Mouse (Mus musculus) heart, embryonic 13.5 days (tissue): ENCODE results near the gene Gtdc1. TPM values are rescaled to one million over a fixed set of nuclear protein-coding genes. Genes with fewer than 3 reads are reported as not detected.

Experiments used
- ATAC-seq: fragments of 200-750 bp; cut with Nextera tagmentation; 2 replicates; pipeline ENCODE4 v1.8.0; 2017; ENCODE audit warnings: moderate TSS enrichment; ENCODE audit not compliant: insufficient number of reproducible peaks, low FRiP score, low TSS enrichment; ENCODE audit errors: extremely low read depth
- H3K27ac ChIP-seq: fragments of 300-500 bp; sonication (generic); replicated peaks from 2 replicates; pipeline ENCODE4 v1.5.1; 2015; ENCODE audit warnings: moderate library complexity, mild to moderate bottlenecking, inconsistent platforms
- H3K27me3 ChIP-seq: fragments of 300-500 bp; sonication (generic); replicated peaks from 2 replicates; pipeline ENCODE4 v1.6.1; 2015; ENCODE audit warnings: mild to moderate bottlenecking, inconsistent platforms
- H3K36me3 ChIP-seq: fragments of 300-500 bp; sonication (generic); 2 replicates; pipeline ENCODE4 v1.6.1; 2015; ENCODE audit warnings: mild to moderate bottlenecking, inconsistent platforms
- H3K4me1 ChIP-seq: fragments of 300-500 bp; sonication (generic); 2 replicates; pipeline ENCODE4 v1.6.1; 2015; ENCODE audit warnings: inconsistent platforms
- H3K4me2 ChIP-seq: fragments of 300-500 bp; sonication (generic); 2 replicates; pipeline ENCODE4 v1.6.1; 2015; ENCODE audit warnings: inconsistent platforms, mild to moderate bottlenecking, moderate library complexity
- H3K4me3 ChIP-seq: fragments of 300-500 bp; sonication (generic); 2 replicates; pipeline ENCODE4 v1.5.1; 2015; ENCODE audit warnings: moderate library complexity, mild to moderate bottlenecking, inconsistent platforms
- H3K9ac ChIP-seq: fragments of 300-500 bp; sonication (generic); 2 replicates; pipeline ENCODE4 v1.6.1; 2015; ENCODE audit warnings: inconsistent platforms, mild to moderate bottlenecking, moderate library complexity
- H3K9me3 ChIP-seq: fragments of 300-500 bp; sonication (generic); 2 replicates; pipeline ENCODE4 v1.6.1; 2016; ENCODE audit warnings: inconsistent platforms
- WGBS: fragments of 180-500 bp; shearing (Covaris S2); methylation state at CpG from one replicate; pipeline ENCODE4 v1.1.7; 2015; ENCODE audit warnings: mixed read lengths; 5-methylcytosine and 5-hydroxymethylcytosine counted together
- polyA plus RNA-seq: library from polyadenylated mRNA; unstranded; fragments of >200 nt; fragmentation: Nextera tagmentation; extraction: Ambion mirVana; gene quantifications from 2 replicates; pipeline ENCODE4 v1.2.1, GENCODE M21; 2015

Gtdc1 gene
- polyA plus RNA-seq, 1 experiment from 2014 or later, result 11.7 TPM

DNA sequence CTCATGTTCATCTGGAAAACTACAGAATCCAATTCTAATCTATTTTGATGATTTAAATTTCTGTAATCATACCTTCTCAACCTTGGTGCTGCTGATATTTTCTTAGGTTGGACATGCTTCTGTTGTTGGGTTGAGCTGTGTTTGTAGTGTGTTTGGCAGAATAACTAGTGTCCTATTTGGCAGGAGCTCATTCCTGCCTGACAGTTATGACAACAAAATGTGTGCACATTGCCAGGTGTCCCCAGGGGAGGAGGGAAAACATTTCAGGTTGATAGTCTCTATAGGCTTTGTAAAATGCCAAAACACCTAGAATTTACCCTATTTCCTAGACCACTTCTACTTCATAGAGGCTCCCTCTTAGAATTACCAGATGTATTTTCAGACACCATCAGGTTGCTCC is 343.4 kb downstream of the Gtdc1 start:
- Histone ChIP-seq H3K36me3 (0 out of 2 replicates have a peak, but pooled peaks cover 12% of the 10 kb centered on the region), H3K27me3 (no peaks in the 10 kb centered on the region), H3K4me3 (no peak overlapping the region), H3K9me3 (0 out of 2 replicates have a peak, but pooled peaks cover 6% of the 10 kb centered on the region), H3K4me2 (no peak overlapping the region), H3K9ac (no peak overlapping the region), H3K27ac (no peak overlapping the region), H3K4me1 (no peaks in the 10 kb centered on the region)
- no peak for ATAC-seq

DNA sequence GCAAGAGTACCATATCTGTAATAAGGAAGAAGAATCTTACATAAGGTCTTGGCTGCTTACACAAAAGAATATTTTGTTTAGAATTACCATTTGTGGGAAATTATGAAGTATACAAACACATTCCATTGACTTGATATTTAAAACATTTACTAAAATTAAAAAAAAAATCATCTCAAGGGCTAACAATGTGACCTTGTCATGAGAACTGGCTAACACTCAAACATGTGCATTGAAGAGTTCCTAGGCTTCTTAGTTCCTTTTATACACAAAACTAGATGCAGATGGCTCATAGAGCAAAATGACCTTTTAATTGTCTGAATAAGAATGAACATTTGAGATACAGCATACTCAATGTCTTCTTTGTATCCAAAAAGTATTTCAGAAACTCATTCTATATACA is 344.0 kb downstream of the Gtdc1 start:
- H3K4me2 ChIP-seq, result no peak overlapping the region
- 0 out of 2 replicates have a peak, but pooled peaks cover 6% of the 10 kb centered on the region for H3K9me3 ChIP-seq
- H3K9ac ChIP-seq, result no peak overlapping the region
- no peak for ATAC-seq
- H3K4me1 ChIP-seq, result no peaks in the 10 kb centered on the region
- H3K4me3 ChIP-seq, result no peak overlapping the region
- H3K27me3 ChIP-seq, result no peaks in the 10 kb centered on the region
- H3K27ac ChIP-seq, result no peak overlapping the region
- H3K36me3 ChIP-seq, result 0 out of 2 replicates have a peak, but pooled peaks cover 12% of the 10 kb centered on the region

DNA sequence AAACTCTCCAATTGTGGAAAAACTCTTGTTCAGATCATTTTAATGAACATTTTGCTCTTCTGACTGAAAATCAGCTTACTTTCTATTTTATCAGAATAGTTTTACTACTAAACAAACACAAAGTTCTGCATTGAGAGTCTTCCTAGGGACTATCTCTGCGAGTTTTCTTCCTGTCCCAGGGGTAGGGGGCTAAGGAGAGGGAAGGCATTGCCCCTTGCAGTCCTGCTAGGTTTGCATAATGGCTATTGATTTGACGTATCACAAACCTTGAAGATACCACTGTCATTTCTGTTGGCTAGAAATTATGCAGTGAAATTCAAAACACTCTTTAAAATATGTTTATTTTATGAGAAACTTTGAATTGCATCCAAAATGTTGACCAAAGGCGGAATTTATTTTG is 355.6 kb downstream of the Gtdc1 start:
- Histone ChIP-seq H3K27ac (no peak overlapping the region), H3K9me3 (no peaks in the 10 kb centered on the region), H3K4me2 (no peak overlapping the region), H3K4me1 (0 out of 2 replicates have a peak, but pooled peaks cover 3% of the 10 kb centered on the region), H3K9ac (no peak overlapping the region), H3K27me3 (no peaks in the 10 kb centered on the region), H3K4me3 (no peak overlapping the region), H3K36me3 (no peaks in the 10 kb centered on the region)
- ATAC-seq, result no peak
- WGBS, result 63% methylated on average over 3 of the region's 3 CpGs

DNA sequence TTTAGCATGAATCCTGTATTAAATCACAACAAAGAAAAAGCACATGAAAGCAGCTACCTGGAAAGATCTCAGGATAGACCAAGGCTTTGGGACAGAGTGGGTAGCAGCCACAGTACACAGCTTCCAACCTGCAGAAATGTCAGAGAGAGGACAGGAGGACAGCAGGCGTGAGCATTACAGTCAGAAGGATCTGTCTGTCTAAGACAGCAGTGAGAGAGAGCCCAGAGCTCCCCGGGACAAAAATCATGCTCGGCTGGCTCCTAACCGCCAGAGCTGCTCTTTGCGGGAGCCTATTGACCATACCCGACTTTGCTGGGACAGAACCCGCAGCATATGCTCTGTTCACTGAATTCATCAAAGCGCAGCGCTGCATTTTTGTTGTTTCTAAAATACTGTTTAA is 356.3 kb downstream of the Gtdc1 start:
- Histone ChIP-seq H3K27ac (no peak overlapping the region), H3K9me3 (no peaks in the 10 kb centered on the region), H3K4me2 (no peak overlapping the region), H3K4me1 (0 out of 2 replicates have a peak, but pooled peaks cover 3% of the 10 kb centered on the region), H3K27me3 (no peaks in the 10 kb centered on the region), H3K9ac (no peak overlapping the region), H3K4me3 (no peak overlapping the region), H3K36me3 (no peaks in the 10 kb centered on the region)
- no peak for ATAC-seq
- 61% methylated on average over 9 of the region's 9 CpGs for WGBS

DNA sequence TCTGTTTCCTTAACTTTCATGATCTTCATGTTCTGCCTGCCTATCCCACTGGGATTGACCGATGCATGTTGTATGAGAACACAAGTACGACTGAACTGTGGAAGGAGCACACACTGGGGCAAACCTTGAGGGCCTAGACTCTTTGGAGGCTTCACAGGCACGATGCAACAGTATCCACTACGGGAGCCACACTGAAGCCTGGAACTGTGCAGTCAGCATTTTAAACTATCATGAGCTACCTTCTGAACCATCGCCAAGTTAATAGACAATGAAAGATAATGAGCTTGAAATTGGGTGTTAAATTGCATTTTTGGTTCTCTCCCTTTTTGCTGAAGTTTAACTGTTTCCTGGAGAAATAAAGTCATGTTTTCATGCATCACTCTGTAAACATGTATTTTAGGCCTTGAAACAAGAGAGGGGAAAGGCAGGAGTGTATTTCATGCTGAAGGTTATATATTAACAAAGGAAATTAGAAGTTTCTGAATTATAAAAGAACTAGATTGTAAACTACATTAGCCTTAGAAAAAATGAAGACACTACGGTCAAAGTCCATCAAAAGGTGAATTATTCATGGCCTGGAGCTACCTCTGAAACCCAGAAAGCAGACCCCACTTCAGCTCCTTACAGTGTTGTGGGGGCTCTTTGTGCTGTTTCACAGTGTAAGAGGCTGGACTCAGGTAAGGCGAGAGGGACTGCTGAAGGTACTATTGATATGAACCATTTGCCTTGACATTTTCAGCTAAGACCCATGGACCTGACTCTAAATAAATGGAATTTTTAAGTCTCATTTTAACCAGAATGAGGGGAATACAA is 358.1 kb downstream of the Gtdc1 start:
- Histone ChIP-seq H3K4me3 (no peak overlapping the region), H3K27ac (no peak overlapping the region), H3K9ac (no peak overlapping the region), H3K27me3 (no peaks in the 10 kb centered on the region), H3K36me3 (0 out of 2 replicates have a peak, but pooled peaks cover 3% of the 10 kb centered on the region), H3K9me3 (no peaks in the 10 kb centered on the region), H3K4me2 (no peak overlapping the region), H3K4me1 (0 out of 2 replicates have a peak, but pooled peaks cover 3% of the 10 kb centered on the region)
- no peak for ATAC-seq
- WGBS, result 72% methylated on average over 7 of the region's 7 CpGs

DNA sequence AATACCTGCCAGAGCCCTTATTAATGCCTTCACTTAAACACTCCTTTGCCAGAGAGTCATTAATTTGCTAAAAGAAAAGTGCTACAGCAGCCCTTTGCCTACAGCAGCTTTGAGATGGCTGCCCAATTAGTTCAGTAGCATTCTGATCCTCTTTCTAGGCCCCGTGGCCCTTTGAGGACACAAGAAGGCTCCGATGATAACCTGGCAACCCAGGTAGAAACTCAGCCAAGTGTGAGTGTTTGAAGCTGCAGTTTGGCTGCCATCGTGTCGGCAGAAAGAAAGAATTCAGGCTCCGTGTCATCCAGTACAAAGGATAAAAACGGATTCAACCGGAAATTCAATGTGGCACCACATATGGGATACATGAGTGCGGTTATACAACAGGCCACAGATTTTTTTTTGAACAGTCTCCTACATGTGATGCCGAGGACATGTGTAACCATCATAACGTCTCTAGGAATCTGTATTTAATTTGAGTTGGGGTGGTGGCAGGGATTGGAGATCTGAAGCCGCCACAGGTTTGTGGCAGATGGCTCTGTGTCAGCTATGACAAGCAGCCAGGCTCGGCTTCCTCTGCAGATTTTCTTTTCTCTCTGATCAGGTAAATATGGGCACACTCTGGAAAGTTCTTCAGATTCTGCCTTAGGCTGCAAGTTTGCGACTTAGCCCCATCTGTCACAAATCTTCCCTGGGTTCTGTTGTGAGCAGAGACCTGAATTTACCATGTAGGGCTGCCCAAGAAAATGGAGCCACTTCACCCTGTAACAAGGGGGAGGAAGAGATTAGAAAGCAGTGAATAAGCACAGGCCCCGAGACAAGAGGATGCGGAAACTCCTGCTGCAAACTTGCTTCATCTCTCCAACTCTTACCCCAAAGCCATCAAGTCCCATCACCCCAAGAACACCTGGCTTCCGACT is 362.4 kb downstream of the Gtdc1 start:
- Histone ChIP-seq H3K9me3 (no peaks in the 10 kb centered on the region), H3K4me1 (no peaks in the 10 kb centered on the region), H3K4me3 (no peak overlapping the region), H3K4me2 (no peak overlapping the region), H3K36me3 (0 out of 2 replicates have a peak, but pooled peaks cover 3% of the 10 kb centered on the region), H3K27me3 (no peaks in the 10 kb centered on the region), H3K27ac (no peak overlapping the region), H3K9ac (no peak overlapping the region)
- ATAC-seq, result no peak
- 83% methylated on average over 16 of the region's 16 CpGs for WGBS

DNA sequence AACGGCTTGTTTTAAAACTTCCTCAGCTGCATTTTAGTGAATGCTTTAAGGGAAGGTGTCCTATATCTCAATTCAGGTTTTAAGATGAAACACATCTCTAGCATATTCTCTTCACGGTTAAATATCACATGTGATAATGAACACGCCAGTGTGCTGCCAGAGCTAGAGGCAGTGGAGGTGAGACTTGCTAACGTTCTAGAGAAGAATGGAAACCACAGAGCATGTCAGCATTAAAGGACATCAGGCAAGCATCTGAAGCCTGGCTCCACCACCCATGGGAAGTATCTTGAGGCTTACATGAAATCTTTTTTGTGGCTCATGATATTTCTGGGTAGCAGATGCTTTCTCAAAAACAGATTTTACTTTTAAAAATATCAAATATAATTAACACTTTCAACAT is 365.7 kb downstream of the Gtdc1 start:
- H3K9me3 ChIP-seq, result no peaks in the 10 kb centered on the region
- peaks cover 4% of the 10 kb centered on the region; the same call in 1 of the 2 replicates for H3K4me1 ChIP-seq
- 0 out of 2 replicates have a peak, but pooled peaks cover 10% of the 10 kb centered on the region for H3K27me3 ChIP-seq
- no peak overlapping the region for H3K4me2 ChIP-seq
- 0 out of 2 replicates have a peak, but pooled peaks cover 3% of the 10 kb centered on the region for H3K36me3 ChIP-seq
- H3K27ac ChIP-seq, result no peak overlapping the region
- WGBS, result 79% methylated on average over 4 of the region's 4 CpGs
- no peak overlapping the region for H3K4me3 ChIP-seq
- H3K9ac ChIP-seq, result no peak overlapping the region
- no peak for ATAC-seq

DNA sequence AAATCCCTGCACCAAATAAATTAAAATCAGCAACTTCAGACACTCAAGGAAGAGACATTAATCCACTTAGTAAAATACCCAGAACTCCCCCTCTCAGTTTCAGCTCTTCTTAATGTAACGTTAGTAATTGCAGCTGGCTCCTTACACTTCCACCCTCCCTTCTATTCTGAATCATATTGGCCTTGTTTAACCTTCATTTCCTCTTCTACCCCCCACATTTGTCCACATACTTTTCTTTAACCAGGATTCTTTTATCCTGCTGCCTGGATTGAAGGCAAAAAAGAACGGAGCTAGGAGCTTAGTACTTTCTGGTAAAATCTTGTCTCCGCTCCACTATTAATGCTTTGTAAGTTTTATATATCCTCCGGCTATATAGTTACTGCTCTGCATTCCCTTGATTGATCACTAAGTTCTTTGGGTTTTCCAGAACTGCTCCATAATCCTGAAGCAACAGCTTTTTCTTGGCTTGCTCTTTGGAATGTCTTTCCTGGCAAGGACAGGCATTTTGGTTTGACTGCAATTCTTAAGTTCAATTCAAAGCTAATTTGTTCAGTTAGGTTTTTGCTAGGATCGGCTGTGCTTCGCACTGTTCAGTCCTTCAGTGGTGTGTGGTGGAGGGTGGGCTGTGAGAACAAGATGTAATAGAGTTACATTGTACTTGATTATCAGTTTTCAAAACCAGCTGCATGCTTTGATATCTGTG is 368.1 kb downstream of the Gtdc1 start:
- Histone ChIP-seq H3K27ac (no peak overlapping the region), H3K4me2 (no peak overlapping the region), H3K4me3 (no peak overlapping the region), H3K9ac (no peak overlapping the region), H3K4me1 (peaks cover 8% of the 10 kb centered on the region; the same call in 1 of the 2 replicates), H3K9me3 (no peaks in the 10 kb centered on the region), H3K36me3 (no peaks in the 10 kb centered on the region), H3K27me3 (peaks cover 23% of the 10 kb centered on the region)
- 64% methylated on average over 6 of the region's 6 CpGs for WGBS
- no peak for ATAC-seq

DNA sequence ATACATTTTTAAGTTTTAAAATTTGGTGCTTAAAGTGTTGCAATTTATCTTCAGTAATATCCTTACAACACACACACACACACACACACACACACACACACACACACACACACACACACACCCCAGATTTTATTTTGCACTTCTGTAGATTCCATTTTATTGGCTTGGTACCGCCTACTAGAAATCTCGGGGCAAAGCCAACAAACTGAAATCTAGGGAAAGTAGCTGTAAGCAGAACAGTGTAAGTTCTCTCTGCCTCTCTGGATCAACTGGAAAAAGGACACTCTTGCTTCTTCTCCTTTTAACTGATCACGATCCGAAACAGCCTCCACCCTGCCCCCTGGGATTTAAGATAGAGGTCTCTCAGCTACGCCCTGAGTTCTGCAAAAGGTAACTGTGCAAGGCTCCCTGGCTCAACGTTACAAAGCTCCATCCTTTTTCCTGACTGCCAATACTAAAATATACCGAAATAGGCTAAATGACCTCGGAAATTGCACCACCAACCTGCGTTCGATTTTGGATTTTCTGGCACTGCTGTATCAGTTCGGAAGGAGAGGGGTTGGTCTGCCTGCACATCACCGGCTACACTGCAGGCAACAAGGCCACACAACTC is 369.7 kb downstream of the Gtdc1 start:
- Histone ChIP-seq H3K4me2 (peak overlapping the region; percentile 90), H3K4me3 (peak overlapping the region; percentile 59)
- 49% methylated on average over 12 of the region's 12 CpGs for WGBS

DNA sequence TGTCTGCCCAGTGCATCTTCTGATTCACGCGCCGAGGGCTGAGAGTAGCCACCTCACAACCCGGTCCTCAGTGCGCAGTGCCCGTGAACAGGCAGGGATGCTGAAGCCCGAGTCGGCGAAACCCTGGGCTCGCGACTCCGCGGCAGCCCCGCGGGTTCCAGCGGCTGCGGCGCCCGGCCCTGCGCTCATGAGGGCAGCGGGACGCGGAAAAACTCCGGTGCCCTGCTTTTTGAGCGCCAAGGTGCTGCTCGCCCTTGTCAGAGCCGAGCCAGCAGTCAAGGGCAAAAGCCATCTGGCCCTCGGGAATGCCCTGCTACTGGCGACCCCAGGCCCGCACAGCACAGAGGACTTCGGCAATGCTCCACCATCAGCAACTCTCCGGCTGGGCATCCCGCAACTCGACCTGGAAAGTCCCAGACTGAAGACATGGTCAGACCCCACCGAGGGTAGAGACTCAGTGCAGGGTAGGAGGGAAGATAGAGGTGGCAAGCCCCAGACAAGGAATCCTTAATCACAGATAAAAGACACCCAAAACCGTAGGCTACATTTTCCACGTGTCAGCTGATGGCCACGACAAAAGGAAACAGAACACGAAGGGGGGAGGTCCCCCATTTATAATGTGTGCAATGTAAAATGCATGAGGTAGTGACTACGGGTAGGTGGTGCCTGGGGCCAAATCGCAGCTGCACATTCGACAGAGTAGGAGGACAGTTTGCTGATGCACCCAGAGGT is 370.4 kb downstream of the Gtdc1 start:
- Histone ChIP-seq H3K4me2 (peak overlapping the region; percentile 90), H3K4me1 (peaks cover 8% of the 10 kb centered on the region; the same call in 1 of the 2 replicates), H3K9ac (peak overlapping the region; percentile 80), H3K36me3 (no peaks in the 10 kb centered on the region), H3K27me3 (peaks cover 23% of the 10 kb centered on the region), H3K4me3 (peak overlapping the region; percentile 59), H3K27ac (no peak overlapping the region), H3K9me3 (no peaks in the 10 kb centered on the region)
- WGBS, result 1% methylated on average over 42 of the region's 42 CpGs
- no peak for ATAC-seq

More for the DNA sequence above, 369.7 kb downstream of the Gtdc1 start:
- ATAC-seq, result no peak
- Histone ChIP-seq H3K9ac (no peak overlapping the region), H3K4me1 (peaks cover 8% of the 10 kb centered on the region; the same call in 1 of the 2 replicates), H3K9me3 (no peaks in the 10 kb centered on the region), H3K27ac (no peak overlapping the region), H3K27me3 (peaks cover 23% of the 10 kb centered on the region), H3K36me3 (no peaks in the 10 kb centered on the region)
